Mouse (Mus musculus) activated CD4-positive, CD25-positive, alpha-beta regulatory T cell (primary cell): ENCODE results near the gene P3h2. TPM values are rescaled to one million over a fixed set of nuclear protein-coding genes. Genes with fewer than 3 reads are reported as not detected.

Experiments
- polyA plus RNA-seq, 2 experiments: library from polyadenylated mRNA; unstranded; fragments of 100-300 nt; shearing (Covaris generic); gene quantifications; one replicate each; pipeline ENCODE4 v1.2.1; 2017

Gene P3h2
- under 1 TPM in 1 of 2 experiments, not detected in 1; 0.47 TPM for polyA plus RNA-seq

GRCm38 (mm10) chr16:26105115-26105974 is at the start of gene P3h2:
Gene P3h2 (minus strand): TSS chr16:26105784.

